Mouse (Mus musculus) c-Kit-positive CD71-negative TER-119-negative erythroid progenitor cells, embryonic 14.5 days (primary cell): ENCODE data around the gene Olfr318.
"Not testable (repeated sequence)": the region's sequence is repeated elsewhere in the genome, so short reads cannot be mapped to it uniquely, and the experiment has no call there.

Experiments
- DNase-seq: peaks from one replicate; pipeline ENCODE4 v3.0.0-alpha.2; 2013; ENCODE audit warnings: low read depth

Gene Olfr318

GRCm38 (mm10) chr11:58723914-58724313 is at the start of gene Olfr318:
Gene Olfr318, minus strand, starts transcription at chr11:58724014.
- DNase-seq: no peak

- DNase-seq: no peak
Observed at GRCm38 (mm10) chr11:58772888-58773287, 49.1 kb upstream of the Olfr318 start, which contains the start of gene Olfr315. Gene Olfr315, plus strand, starts transcription at chr11:58773188.

GRCm38 (mm10) chr11:58752434-58752833 is 28.6 kb upstream of the Olfr318 start, which contains the start of gene Olfr316:
Gene Olfr316, plus strand, starts transcription at chr11:58752734.
- DNase-seq: no peak

- not testable (repeated sequence) for DNase-seq
Observed at GRCm38 (mm10) chr11:58751096-58751495, 27.3 kb upstream of the Olfr318 start.

GRCm38 (mm10) chr11:58738792-58739262 is 15.0 kb upstream of the Olfr318 start, which contains the start of gene Olfr317:
Gene Olfr317, minus strand, starts transcription at chr11:58739212.
- no peak for DNase-seq

GRCm38 (mm10) chr11:58733372-58733771 is 9.6 kb upstream of the Olfr318 start:
- DNase-seq: no peak

- DNase-seq: not testable (repeated sequence)
Observed at GRCm38 (mm10) chr11:58727896-58728650, 4.3 kb upstream of the Olfr318 start.

- no peak for DNase-seq
Observed at GRCm38 (mm10) chr11:58719701-58720100, 4.1 kb downstream of the Olfr318 start.

GRCm38 (mm10) chr11:58717723-58718122 is 6.1 kb downstream of the Olfr318 start:
- DNase-seq: not testable (repeated sequence)

- no peak for DNase-seq
Observed at GRCm38 (mm10) chr11:58709086-58709485, 14.7 kb downstream of the Olfr318 start.

GRCm38 (mm10) chr11:58698862-58699261 is 25.0 kb downstream of the Olfr318 start, which contains the start of gene Olfr319:
Gene Olfr319, plus strand, starts transcription at chr11:58699162.
- DNase-seq: no peak

GRCm38 (mm10) chr11:58680799-58681198 is 43.0 kb downstream of the Olfr318 start, which contains the start of gene Olfr320:
Gene Olfr320, plus strand, starts transcription at chr11:58681099.
- no peak for DNase-seq

- no peak for DNase-seq
Observed at GRCm38 (mm10) chr11:58671825-58672224, 52.0 kb downstream of the Olfr318 start.

- DNase-seq: no peak
Observed at GRCm38 (mm10) chr11:58669252-58669651, 54.6 kb downstream of the Olfr318 start.
